Mouse (Mus musculus): ENCODE data around the gene Ell. TPM values are rescaled to one million over a fixed set of nuclear protein-coding genes. Genes with fewer than 3 reads are reported as not detected.

The Ell gene
- polyA plus RNA-seq, 1 experiment from 2014 or later = 18.0 TPM

- 95% methylated on average over 2 of the region's 2 CpGs for WGBS
- peaks cover 35% of the 10 kb centered on the region for H3K4me1 ChIP-seq
- H3K4me3 ChIP-seq = peak overlapping the region; percentile 98; the same call in 1 of the 2 replicates
- H3K36me3 ChIP-seq = peaks cover 75% of the 10 kb centered on the region
- H3K9me3 ChIP-seq (replicated peaks) = no peaks in the 10 kb centered on the region
- no peaks in the 10 kb centered on the region for H3K27me3 ChIP-seq (ENCODE audit: low read depth, poor library complexity, severe bottlenecking)
- no peak overlapping the region for H3K27ac ChIP-seq (replicated peaks)
- DNase-seq (ENCODE audit: low spot score) = no peak
These were observed 27.5 kb upstream of the Ell start for GRCm38 (mm10) chr8:70511770-70512169.

- no peak overlapping the region for H3K27ac ChIP-seq (replicated peaks)
- H3K9me3 ChIP-seq (replicated peaks) = no peaks in the 10 kb centered on the region
- H3K36me3 ChIP-seq = peaks cover 72% of the 10 kb centered on the region
- H3K4me3 ChIP-seq = 0 out of 2 replicates have a peak overlapping the region, but pooled peaks have one; percentile 98
- peaks cover 30% of the 10 kb centered on the region for H3K4me1 ChIP-seq
- no peak for DNase-seq (ENCODE audit: low spot score)
- no peaks in the 10 kb centered on the region for H3K27me3 ChIP-seq (ENCODE audit: low read depth, poor library complexity, severe bottlenecking)
- WGBS = 93% methylated on average over 11 of the region's 11 CpGs
These were observed 26.9 kb upstream of the Ell start for GRCm38 (mm10) chr8:70512253-70512903.

- Histone ChIP-seq H3K36me3 (peaks cover 73% of the 10 kb centered on the region), H3K4me3 (no peak overlapping the region), H3K27me3 (ENCODE audit: low read depth, poor library complexity, severe bottlenecking) (no peaks in the 10 kb centered on the region), H3K4me1 (peaks cover 27% of the 10 kb centered on the region), H3K9me3 (replicated peaks) (no peaks in the 10 kb centered on the region), H3K27ac (replicated peaks) (no peak overlapping the region)
- DNase-seq (ENCODE audit: low spot score) = no peak
- WGBS = 93% methylated on average over 2 of the region's 2 CpGs
These were observed 25.8 kb upstream of the Ell start for GRCm38 (mm10) chr8:70513441-70513840.

- Histone ChIP-seq H3K27ac (replicated peaks) (no peak overlapping the region), H3K4me1 (peaks cover 17% of the 10 kb centered on the region), H3K9me3 (replicated peaks) (no peaks in the 10 kb centered on the region), H3K27me3 (ENCODE audit: low read depth, poor library complexity, severe bottlenecking) (no peaks in the 10 kb centered on the region), H3K4me3 (no peak overlapping the region), H3K36me3 (peaks cover 68% of the 10 kb centered on the region)
- DNase-seq (ENCODE audit: low spot score) = no peak
- 80% methylated on average over 10 of the region's 10 CpGs for WGBS
These were observed 21.2 kb upstream of the Ell start for GRCm38 (mm10) chr8:70517940-70518643.

GRCm38 (mm10) chr8:70519043-70519442, 20.2 kb upstream of the Ell start:
- Histone ChIP-seq H3K4me1 (peaks cover 24% of the 10 kb centered on the region), H3K9me3 (replicated peaks) (no peaks in the 10 kb centered on the region), H3K27ac (replicated peaks) (no peak overlapping the region), H3K4me3 (no peak overlapping the region), H3K27me3 (ENCODE audit: low read depth, poor library complexity, severe bottlenecking) (no peaks in the 10 kb centered on the region), H3K36me3 (peaks cover 58% of the 10 kb centered on the region)
- no peak for DNase-seq (ENCODE audit: low spot score)
- 90% methylated on average over 6 of the region's 6 CpGs for WGBS

- Histone ChIP-seq H3K36me3 (peaks cover 53% of the 10 kb centered on the region), H3K27ac (replicated peaks) (no peak overlapping the region), H3K4me3 (no peak overlapping the region), H3K27me3 (ENCODE audit: low read depth, poor library complexity, severe bottlenecking) (no peaks in the 10 kb centered on the region), H3K4me1 (peaks cover 24% of the 10 kb centered on the region), H3K9me3 (replicated peaks) (no peaks in the 10 kb centered on the region)
- DNase-seq (ENCODE audit: low spot score) = no peak
- WGBS = 85% methylated on average over 2 of the region's 2 CpGs
These were observed 19.7 kb upstream of the Ell start for GRCm38 (mm10) chr8:70519606-70520005.

GRCm38 (mm10) chr8:70522592-70523403, 16.5 kb upstream of the Ell start:
- H3K27ac ChIP-seq (replicated peaks) = peak overlapping the region; percentile 87
- H3K27me3 ChIP-seq (ENCODE audit: low read depth, poor library complexity, severe bottlenecking) = no peaks in the 10 kb centered on the region
- H3K4me1 ChIP-seq = peaks cover 40% of the 10 kb centered on the region
- H3K36me3 ChIP-seq = peaks cover 26% of the 10 kb centered on the region
- under 1% methylated on average over 51 of the region's 51 CpGs for WGBS
- peak; percentile 94 for DNase-seq (ENCODE audit: low spot score)
- peak overlapping the region; percentile 69 for H3K4me3 ChIP-seq
- no peaks in the 10 kb centered on the region for H3K9me3 ChIP-seq (replicated peaks)

- Histone ChIP-seq H3K4me3 (peak overlapping the region; percentile 85), H3K9me3 (replicated peaks) (no peaks in the 10 kb centered on the region), H3K27me3 (ENCODE audit: low read depth, poor library complexity, severe bottlenecking) (no peaks in the 10 kb centered on the region), H3K4me1 (peaks cover 49% of the 10 kb centered on the region), H3K36me3 (peaks cover 29% of the 10 kb centered on the region), H3K27ac (replicated peaks) (peak overlapping the region; percentile 99)
- DNase-seq (ENCODE audit: low spot score) = no peak
- WGBS = 3% methylated on average over 8 of the region's 8 CpGs
These were observed 12.1 kb upstream of the Ell start for GRCm38 (mm10) chr8:70527111-70527511.

- Histone ChIP-seq H3K4me3 (peak within 1 kb of the TSS; percentile 85), H3K4me1 (peaks cover 43% of the 10 kb centered on the region), H3K36me3 (peaks cover 35% of the 10 kb centered on the region), H3K9me3 (replicated peaks) (no peaks in the 10 kb centered on the region), H3K27me3 (ENCODE audit: low read depth, poor library complexity, severe bottlenecking) (no peaks in the 10 kb centered on the region), H3K27ac (replicated peaks) (peak within 1 kb of the TSS; percentile 99)
- under 1% methylated on average over 57 of the region's 61 CpGs for WGBS
- DNase-seq (ENCODE audit: low spot score) = peak; percentile 98
These were observed 11.6 kb upstream of the Ell start, which contains the start of the genes Fkbp8 and Kxd1 for GRCm38 (mm10) chr8:70527512-70528181. TSS of gene Fkbp8 (plus strand) at chr8:70527724. TSS of gene Kxd1 (minus strand) at chr8:70527956.

GRCm38 (mm10) chr8:70528182-70528797, 11.0 kb upstream of the Ell start:
- peaks cover 41% of the 10 kb centered on the region for H3K36me3 ChIP-seq
- H3K27me3 ChIP-seq (ENCODE audit: low read depth, poor library complexity, severe bottlenecking) = no peaks in the 10 kb centered on the region
- WGBS = 38% methylated on average over 13 of the region's 13 CpGs
- H3K9me3 ChIP-seq (replicated peaks) = no peaks in the 10 kb centered on the region
- H3K27ac ChIP-seq (replicated peaks) = peak overlapping the region; percentile 99
- H3K4me3 ChIP-seq = peak overlapping the region; percentile 85
- no peak for DNase-seq (ENCODE audit: low spot score)
- peaks cover 39% of the 10 kb centered on the region for H3K4me1 ChIP-seq

GRCm38 (mm10) chr8:70529299-70529698, 10.0 kb upstream of the Ell start:
- DNase-seq (ENCODE audit: low spot score) = no peak
- Histone ChIP-seq H3K9me3 (replicated peaks) (no peaks in the 10 kb centered on the region), H3K4me3 (peak overlapping the region; percentile 32; the same call in 1 of the 2 replicates), H3K27me3 (ENCODE audit: low read depth, poor library complexity, severe bottlenecking) (no peaks in the 10 kb centered on the region), H3K4me1 (peaks cover 34% of the 10 kb centered on the region), H3K27ac (replicated peaks) (no peak overlapping the region), H3K36me3 (peaks cover 51% of the 10 kb centered on the region)
- WGBS = 85% methylated on average over 5 of the region's 5 CpGs

GRCm38 (mm10) chr8:70529741-70530161, 9.5 kb upstream of the Ell start:
- peaks cover 56% of the 10 kb centered on the region for H3K36me3 ChIP-seq
- no peak overlapping the region for H3K4me3 ChIP-seq
- H3K27ac ChIP-seq (replicated peaks) = no peak overlapping the region
- H3K27me3 ChIP-seq (ENCODE audit: low read depth, poor library complexity, severe bottlenecking) = no peaks in the 10 kb centered on the region
- WGBS = 93% methylated on average over 3 of the region's 3 CpGs
- peaks cover 34% of the 10 kb centered on the region for H3K4me1 ChIP-seq
- H3K9me3 ChIP-seq (replicated peaks) = no peaks in the 10 kb centered on the region
- DNase-seq (ENCODE audit: low spot score) = no peak
